Mouse (Mus musculus) liver, embryonic 14.5 days (tissue): ENCODE results near the gene Gm9508. TPM values are rescaled to one million over a fixed set of nuclear protein-coding genes. Genes with fewer than 3 reads are reported as not detected.
"Not testable (repeated sequence)": the region's sequence is repeated elsewhere in the genome, so short reads cannot be mapped to it uniquely, and the experiment has no call there.

Source experiments
- ATAC-seq: fragments of 200-750 bp; cut with Nextera tagmentation; 2 replicates; pipeline ENCODE4 v1.8.0; 2017; ENCODE audit warnings: moderate number of reproducible peaks, mild to moderate bottlenecking, moderate library complexity; ENCODE audit not compliant: insufficient read depth
- DNase-seq, 3 experiments: peaks; one replicate each; pipeline ENCODE4 v3.0.0-alpha.2; 2012 to 2013; ENCODE audit warnings: low read depth in 3 of 3, low spot score in 3 of 3
- H3K27ac ChIP-seq: fragments of 300-500 bp; sonication (generic); 2 replicates; pipeline ENCODE4 v1.5.1; 2014; ENCODE audit warnings: moderate library complexity, mild to moderate bottlenecking, control low read depth, inconsistent platforms
- H3K27me3 ChIP-seq: fragments of 300-500 bp; sonication (generic); 2 replicates; pipeline ENCODE4 v1.6.1; 2014; ENCODE audit warnings: mild to moderate bottlenecking, low read length, moderate library complexity; ENCODE audit not compliant: control insufficient read depth, insufficient read depth
- H3K36me3 ChIP-seq: fragments of 300-500 bp; sonication (generic); replicated peaks from 2 replicates; pipeline ENCODE4 v1.6.1; 2014; ENCODE audit warnings: low read depth; ENCODE audit not compliant: control insufficient read depth, insufficient read depth
- H3K4me1 ChIP-seq, 2 experiments: fragments of 200-500 bp in 1 of 2; fragments of 300-500 bp in 1 of 2; sonication (generic) in 1 of 2; replicated peaks; 2 replicates each; pipeline ENCODE4 v1.6.1; 2012 to 2014; ENCODE audit warnings: antibody characterized with exemption in 1 of 2, inconsistent platforms in 1 of 2, low read length in 1 of 2; ENCODE audit not compliant: control insufficient read depth in 2 of 2, insufficient read depth in 2 of 2
- H3K4me2 ChIP-seq: fragments of 300-500 bp; sonication (generic); 2 replicates; pipeline ENCODE4 v1.6.1; 2014; ENCODE audit warnings: low read depth, mild to moderate bottlenecking, control low read depth, moderate library complexity
- H3K4me3 ChIP-seq, 2 experiments: fragments of 200-500 bp in 1 of 2; fragments of 300-500 bp in 1 of 2; sonication (generic) in 1 of 2; 2 replicates each; pipeline ENCODE4 v1.5.1; 2012 to 2014; ENCODE audit warnings: low read depth in 2 of 2, low read length in 2 of 2, mild to moderate bottlenecking in 2 of 2, control low read depth in 1 of 2, inconsistent platforms in 1 of 2, moderate library complexity in 1 of 2; ENCODE audit not compliant: insufficient read depth in 1 of 2
- H3K9ac ChIP-seq: fragments of 300-500 bp; sonication (generic); replicated peaks from 2 replicates; pipeline ENCODE4 v1.6.1; 2014; ENCODE audit warnings: mild to moderate bottlenecking, control low read depth, moderate library complexity
- H3K9me3 ChIP-seq: fragments of 300-500 bp; sonication (generic); 2 replicates; pipeline ENCODE4 v1.6.1; 2016; ENCODE audit warnings: low read length, mixed read lengths; ENCODE audit not compliant: control insufficient read depth
- CTCF ChIP-seq: IDR thresholded peaks from 2 replicates; pipeline ENCODE4 v1.5.1; 2016; ENCODE audit warnings: antibody characterized with exemption, low read depth, control low read depth
- EP300 ChIP-seq: IDR thresholded peaks from 2 replicates; pipeline ENCODE4 v1.6.1; 2016; ENCODE audit warnings: antibody characterized with exemption, low read depth
- WGBS: fragments of 180-500 bp; shearing (Covaris S2); extraction: QIAGEN DNeasy Blood & Tissue Kit; methylation state at CpG from one replicate; pipeline ENCODE4 v1.1.7; 2014; ENCODE audit not compliant: insufficient replicate concordance; 5-methylcytosine and 5-hydroxymethylcytosine counted together
- polyA plus RNA-seq, 2 experiments: library from polyadenylated mRNA; depleted of rRNA in 1 of 2; stranded (reverse) in 1 of 2; unstranded in 1 of 2; fragments of >200 nt; fragmentation: Nextera tagmentation in 1 of 2; extraction: Ambion mirVana in 1 of 2; gene quantifications; 2 replicates each; pipeline versions ENCODE4 v1.2.1 to v1.2.3; 2012 to 2014

Gene Gm9508
- polyA plus RNA-seq, 2 experiments, result not detected

GRCm38 (mm10) chr10:77709831-77710230 is 12.8 kb upstream of the Gm9508 start:
- TF ChIP-seq CTCF, result no peak
- TF ChIP-seq EP300, result no peak
- Histone ChIP-seq H3K27ac (no peak overlapping the region), H3K4me1 (no peaks in the 10 kb centered on the region), H3K4me3 (no peak overlapping the region), H3K36me3 (no peaks in the 10 kb centered on the region), H3K9me3 (no peaks in the 10 kb centered on the region), H3K9ac (no peak overlapping the region), H3K4me2 (no peak overlapping the region), H3K27me3 (no peaks in the 10 kb centered on the region)
- WGBS, result 59% methylated on average over 3 of the region's 3 CpGs
- ATAC-seq (no peak), DNase-seq (no peak)

GRCm38 (mm10) chr10:77706326-77706725 is 9.3 kb upstream of the Gm9508 start, which contains the start of gene Gm10272:
Gene Gm10272 (plus strand): TSS chr10:77706626.
- 78% methylated on average over 1 of the region's 1 CpGs for WGBS
- H3K4me3 ChIP-seq, result no peak within 1 kb of the TSS
- H3K27ac ChIP-seq, result no peak within 1 kb of the TSS
- no peak within 1 kb of the TSS for H3K4me2 ChIP-seq
- no peak for ATAC-seq
- TF ChIP-seq EP300 (no peak), CTCF (no peak)
- H3K36me3 ChIP-seq, result no peaks in the 10 kb centered on the region
- no peak within 1 kb of the TSS for H3K9ac ChIP-seq
- H3K4me1 ChIP-seq, result no peaks in the 10 kb centered on the region
- no peaks in the 10 kb centered on the region for H3K9me3 ChIP-seq
- no peaks in the 10 kb centered on the region for H3K27me3 ChIP-seq
- no peak for DNase-seq

GRCm38 (mm10) chr10:77690356-77690807 is 6.7 kb downstream of the Gm9508 start, which contains the start of gene Gm19402:
Gene Gm19402 (minus strand): TSS chr10:77690757.
- not testable (repeated sequence) for H3K9me3 ChIP-seq, H3K27ac ChIP-seq, H3K36me3 ChIP-seq, ATAC-seq, H3K9ac ChIP-seq, H3K4me3 ChIP-seq, H3K4me1 ChIP-seq, DNase-seq, H3K4me2 ChIP-seq
- H3K27me3 ChIP-seq, result peaks cover 24% of the 10 kb centered on the region
- WGBS, result 55% methylated on average over 3 of the region's 3 CpGs

GRCm38 (mm10) chr10:77687021-77687420 is 10.0 kb downstream of the Gm9508 start:
- Histone ChIP-seq H3K36me3 (no peaks in the 10 kb centered on the region), H3K9ac (no peak overlapping the region), H3K4me1 (no peaks in the 10 kb centered on the region), H3K9me3 (no peaks in the 10 kb centered on the region), H3K4me2 (no peak overlapping the region), H3K27me3 (peaks cover 31% of the 10 kb centered on the region), H3K4me3 (no peak overlapping the region), H3K27ac (no peak overlapping the region)
- ATAC-seq, result no peak
- DNase-seq, result no peak
- TF ChIP-seq EP300 (no peak), CTCF (no peak)
- WGBS, result 18% methylated on average over 10 of the region's 10 CpGs

DNA sequence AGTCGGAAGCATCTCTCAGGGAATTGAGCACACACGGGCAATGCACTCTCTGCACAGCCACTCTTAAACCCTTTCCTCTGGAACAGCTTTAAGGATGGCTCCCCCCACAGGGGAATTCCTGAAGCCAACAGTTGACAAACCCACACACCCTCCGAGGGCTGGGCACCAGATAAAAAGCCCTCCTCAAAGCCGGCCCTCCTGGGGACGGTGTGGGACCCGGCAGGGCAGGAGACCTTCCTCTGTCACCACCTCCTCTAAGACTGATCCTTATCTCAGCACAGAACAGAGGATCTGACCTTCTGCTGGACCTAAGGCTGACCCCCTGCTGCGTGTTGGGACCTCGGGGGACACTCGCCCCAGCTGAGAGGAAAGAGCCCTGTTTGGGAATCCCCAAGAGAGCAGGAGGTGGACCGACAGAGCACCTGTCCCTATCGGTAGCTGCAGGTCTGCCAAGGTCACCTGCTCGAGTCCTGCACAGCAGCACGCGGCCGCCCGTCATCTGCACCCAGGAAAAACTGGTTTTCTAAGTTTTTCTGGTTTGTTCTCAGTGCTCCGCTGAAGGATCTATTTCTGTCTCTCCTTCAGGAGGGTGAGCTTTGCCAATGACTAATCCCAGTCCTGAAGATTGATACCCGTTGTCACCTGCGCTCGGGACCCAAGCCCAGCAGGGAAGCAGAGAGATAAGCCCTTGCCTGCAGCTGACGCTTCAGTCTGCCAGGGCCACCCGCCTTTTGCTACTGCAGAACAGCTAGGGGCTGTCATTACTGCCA is 11.0 kb downstream of the Gm9508 start, which contains the start of gene Tspear:
TSS of gene Tspear (plus strand) at position 675 of the 770 bp plus-strand sequence.
- H3K36me3 ChIP-seq, result no peaks in the 10 kb centered on the region

More for the DNA sequence above, 11.0 kb downstream of the Gm9508 start, which contains the start of gene Tspear:
- no peaks in the 10 kb centered on the region for H3K4me1 ChIP-seq
- no peaks in the 10 kb centered on the region for H3K9me3 ChIP-seq
- 6% methylated on average over 22 of the region's 22 CpGs for WGBS
- no peak within 1 kb of the TSS for H3K27ac ChIP-seq
- ATAC-seq, result no peak
- H3K4me3 ChIP-seq, result no peak within 1 kb of the TSS
- H3K4me2 ChIP-seq, result no peak within 1 kb of the TSS
- H3K27me3 ChIP-seq, result peaks cover 31% of the 10 kb centered on the region
- DNase-seq, result no peak
- no peak within 1 kb of the TSS for H3K9ac ChIP-seq
- no peak for TF ChIP-seq EP300
- TF ChIP-seq CTCF, result no peak
